Mouse (Mus musculus) macrophage (primary cell): ENCODE data around the gene Serpinb2. TPM values are rescaled to one million over a fixed set of nuclear protein-coding genes. Genes with fewer than 3 reads are reported as not detected.

Experiments
- H3K27ac ChIP-seq: fragments of 350-480 bp; formaldehyde crosslinking; 2 replicates; pipeline ENCODE4 v1.9.0; 2021
- H3K36me3 ChIP-seq: fragments of 350-480 bp; formaldehyde crosslinking; 2 replicates; pipeline ENCODE4 v1.9.0; 2021; ENCODE audit errors: inconsistent target
- H3K4me3 ChIP-seq: fragments of 350-480 bp; formaldehyde crosslinking; 2 replicates; pipeline ENCODE4 v1.9.0; 2021; ENCODE audit errors: inconsistent target
- H3K79me2 ChIP-seq: fragments of 350-480 bp; formaldehyde crosslinking; 2 replicates; pipeline ENCODE4 v1.9.0; 2021; ENCODE audit errors: inconsistent target
- WGBS: methylation state at CpG from one replicate; pipeline ENCODE4 v1.1.7; 2026; ENCODE audit warnings: inconsistent platforms; ENCODE audit not compliant: missing documents; 5-methylcytosine and 5-hydroxymethylcytosine counted together
- polyA plus RNA-seq: library from polyadenylated mRNA; stranded (reverse); fragments of 250-400 nt; gene quantifications from 3 replicates; pipeline ENCODE4 v1.2.4, GENCODE M21; 2018; ENCODE audit warnings: inconsistent platforms
- total RNA-seq, 78 experiments: library from RNA; depleted of rRNA; stranded (reverse); fragments of 250-400 nt; gene quantifications; 1 replicate in 9 of 78; 2 replicates in 24 of 78; 3 replicates in 43 of 78; 4 replicates in 2 of 78; pipeline ENCODE4 v1.2.4; 2018; ENCODE audit warnings: inconsistent platforms in 56 of 78

Serpinb2 gene
- 10 to 100 TPM in 3 of 26 experiments, 1 to 10 TPM in 7, under 1 TPM in 5, not detected in 11; 0.29 to 12.6 (median 4.4) TPM for total RNA-seq (2018; cell fraction: chromatin; rRNA removed)
- 10 to 100 TPM in 5 of 26 experiments, 1 to 10 TPM in 10, under 1 TPM in 10, not detected in 1; 0.09 to 25.5 (median 1.3) TPM for total RNA-seq (2018; cell fraction: cytosol; rRNA removed)
- 10 to 100 TPM in 6 of 26 experiments, 1 to 10 TPM in 13, under 1 TPM in 3, not detected in 4; 0.51 to 36.0 (median 5.3) TPM for total RNA-seq (2018; cell fraction: nucleus; rRNA removed)
- polyA plus RNA-seq, result 0.36 to 0.87 TPM in 2 of 3 replicates, not detected in the other

DNA sequence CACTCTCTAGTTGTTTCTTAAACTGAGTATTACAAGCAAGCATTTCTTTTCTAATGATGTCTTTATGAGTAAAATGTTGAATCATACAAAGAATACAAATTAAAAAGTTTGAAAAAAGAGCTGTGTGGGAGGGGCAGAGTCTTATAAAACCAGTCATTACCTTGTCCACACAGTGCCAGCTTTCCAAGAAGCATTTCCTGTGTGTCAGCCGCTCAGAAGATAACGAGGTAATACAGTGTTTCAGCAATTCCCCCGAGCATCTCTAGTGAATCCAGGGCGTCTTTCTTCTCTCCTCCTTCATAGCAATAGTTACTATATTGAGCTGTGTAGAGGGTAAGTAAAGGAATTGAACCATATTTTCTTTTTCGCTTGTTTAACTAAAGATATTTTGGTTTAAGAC lies at the start of gene Serpinb2:
Gene Serpinb2 (plus strand): TSS at position 172 of the 400 bp plus-strand sequence.
- Histone ChIP-seq H3K79me2 (no peaks in the 10 kb centered on the region), H3K36me3 (no peaks in the 10 kb centered on the region), H3K4me3 (no peak within 1 kb of the TSS), H3K27ac (no peak within 1 kb of the TSS)
- 84% methylated on average over 4 of the region's 5 CpGs for WGBS

DNA sequence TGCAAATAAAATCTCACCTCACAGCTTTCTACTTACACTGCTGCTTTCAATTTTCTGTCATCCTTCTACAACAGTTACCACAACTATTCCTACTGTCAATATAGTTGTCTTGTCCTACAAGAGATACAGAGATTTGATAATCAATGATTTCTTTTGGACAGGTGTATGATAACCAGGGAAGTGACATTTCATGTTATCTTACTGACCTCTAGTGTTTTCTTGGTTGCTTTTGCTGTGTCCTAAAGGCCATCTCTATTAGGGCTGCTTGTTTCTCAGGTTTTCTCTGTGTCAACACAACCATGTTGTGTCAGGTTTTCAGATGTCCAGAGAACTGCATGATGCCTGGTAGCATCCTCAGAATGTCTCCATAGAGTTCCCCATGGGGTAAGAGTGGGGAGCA lies 31.3 kb upstream of the Serpinb2 start:
- Histone ChIP-seq H3K27ac (no peak overlapping the region), H3K4me3 (no peak overlapping the region), H3K36me3 (no peaks in the 10 kb centered on the region), H3K79me2 (no peaks in the 10 kb centered on the region)

DNA sequence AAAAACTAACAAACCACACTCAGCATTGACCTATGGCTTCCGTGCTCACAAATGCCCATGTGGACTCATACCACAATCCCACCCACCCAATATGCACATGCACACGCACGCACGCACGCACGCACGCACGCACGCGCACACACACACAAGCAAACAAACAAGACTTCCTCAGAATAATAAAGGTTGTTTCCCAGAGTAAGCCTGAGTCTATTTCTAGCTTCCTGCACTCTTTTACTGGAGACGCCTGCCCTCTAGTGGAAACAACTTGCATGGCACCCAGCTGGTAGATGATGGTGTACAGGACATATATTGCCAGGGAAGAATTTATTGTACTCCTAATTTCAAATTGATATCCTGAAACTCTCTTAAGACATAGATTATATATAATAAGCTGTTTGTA lies 29.8 kb upstream of the Serpinb2 start:
- Histone ChIP-seq H3K4me3 (no peak overlapping the region), H3K27ac (no peak overlapping the region), H3K79me2 (no peaks in the 10 kb centered on the region), H3K36me3 (no peaks in the 10 kb centered on the region)
- 13% methylated on average over 11 of the region's 11 CpGs for WGBS

DNA sequence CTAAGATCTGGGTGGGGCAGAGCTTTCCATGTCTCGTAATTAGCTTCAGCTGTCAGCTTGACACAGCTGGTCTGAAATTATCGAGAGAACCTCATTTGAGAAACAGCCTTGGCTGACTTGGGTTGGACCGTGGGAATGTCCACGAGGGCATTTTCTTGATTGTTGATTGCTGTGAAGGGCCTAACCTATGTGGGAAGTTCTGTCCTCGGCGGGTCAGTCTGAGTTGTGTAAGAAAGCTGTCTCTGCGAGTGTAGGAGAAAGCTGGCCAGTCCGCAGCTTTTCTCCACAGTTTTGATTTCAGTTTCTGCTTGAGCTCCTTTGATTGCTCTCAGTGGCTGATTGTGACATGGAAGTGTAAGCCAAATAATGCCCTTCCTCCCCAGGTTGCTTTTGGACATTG lies 21.6 kb upstream of the Serpinb2 start:
- no peaks in the 10 kb centered on the region for H3K36me3 ChIP-seq
- H3K27ac ChIP-seq, result no peak overlapping the region
- no peaks in the 10 kb centered on the region for H3K79me2 ChIP-seq
- H3K4me3 ChIP-seq, result no peak overlapping the region
- WGBS, result 65% methylated on average over 8 of the region's 8 CpGs

DNA sequence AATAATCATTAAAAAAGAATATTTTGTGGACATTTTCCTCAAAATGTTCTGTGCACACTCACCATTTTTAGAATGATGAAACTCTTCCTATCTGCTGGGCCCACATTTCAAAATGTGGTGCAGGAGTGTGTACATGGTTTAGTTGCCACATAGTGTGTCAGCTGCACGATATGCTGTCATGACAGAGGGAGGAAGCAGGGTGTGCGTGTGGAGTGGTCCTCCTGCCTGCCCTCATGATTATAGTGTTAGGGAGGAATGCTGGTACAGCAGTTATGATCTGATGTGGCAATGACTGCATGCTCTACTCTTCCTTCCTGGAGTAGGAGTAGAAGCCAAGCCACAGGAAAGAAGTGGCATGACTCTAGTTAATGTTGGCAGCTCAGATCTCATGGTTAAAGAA lies 14.4 kb upstream of the Serpinb2 start:
- H3K27ac ChIP-seq, result peak overlapping the region; percentile 79
- no peaks in the 10 kb centered on the region for H3K79me2 ChIP-seq
- WGBS, result 0% methylated on average over 2 of the region's 2 CpGs
- no peaks in the 10 kb centered on the region for H3K36me3 ChIP-seq
- H3K4me3 ChIP-seq, result no peak overlapping the region

DNA sequence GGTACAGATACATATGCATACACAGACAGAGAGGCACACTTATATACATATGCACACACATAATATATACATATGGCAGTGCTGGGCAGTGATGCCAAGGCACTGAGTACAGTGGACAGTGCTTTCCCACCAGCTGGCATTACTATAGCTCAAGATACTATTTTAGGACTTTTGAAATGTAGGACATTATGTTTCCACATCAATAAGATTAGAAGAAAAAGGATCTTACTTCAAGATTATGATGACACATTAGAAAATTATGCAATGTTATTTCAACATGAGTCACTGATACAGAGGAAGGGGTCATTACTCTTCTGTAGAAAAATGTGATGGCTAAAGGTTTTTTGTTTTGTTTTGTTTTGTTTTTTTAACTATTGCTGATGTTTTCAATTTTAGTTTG lies 9.2 kb upstream of the Serpinb2 start:
- peak overlapping the region; percentile 34; the same call in 1 of the 2 replicates for H3K27ac ChIP-seq
- H3K36me3 ChIP-seq, result no peaks in the 10 kb centered on the region
- H3K79me2 ChIP-seq, result no peaks in the 10 kb centered on the region
- H3K4me3 ChIP-seq, result no peak overlapping the region

DNA sequence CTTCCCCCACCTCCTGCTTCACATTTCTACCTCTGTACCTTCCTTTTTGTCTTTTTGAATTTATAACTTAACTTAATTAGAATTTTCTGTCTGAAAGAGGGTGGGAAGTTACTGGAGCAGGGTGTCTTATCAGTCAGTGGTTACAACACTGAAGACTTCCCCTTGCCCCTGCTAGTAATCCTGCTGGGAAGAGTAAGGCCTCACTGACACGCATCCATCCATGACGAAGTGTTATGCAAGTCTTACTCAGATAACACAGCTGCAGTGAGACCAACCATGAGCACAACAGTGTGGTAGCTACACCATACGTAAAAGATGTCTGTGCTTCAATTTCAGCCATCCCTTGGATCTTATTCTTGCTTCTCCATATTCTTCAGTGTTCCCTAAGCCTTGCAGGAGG lies 7.9 kb upstream of the Serpinb2 start:
- WGBS, result 37% methylated on average over 3 of the region's 3 CpGs
- no peaks in the 10 kb centered on the region for H3K36me3 ChIP-seq
- H3K79me2 ChIP-seq, result no peaks in the 10 kb centered on the region
- H3K27ac ChIP-seq, result no peak overlapping the region
- no peak overlapping the region for H3K4me3 ChIP-seq

DNA sequence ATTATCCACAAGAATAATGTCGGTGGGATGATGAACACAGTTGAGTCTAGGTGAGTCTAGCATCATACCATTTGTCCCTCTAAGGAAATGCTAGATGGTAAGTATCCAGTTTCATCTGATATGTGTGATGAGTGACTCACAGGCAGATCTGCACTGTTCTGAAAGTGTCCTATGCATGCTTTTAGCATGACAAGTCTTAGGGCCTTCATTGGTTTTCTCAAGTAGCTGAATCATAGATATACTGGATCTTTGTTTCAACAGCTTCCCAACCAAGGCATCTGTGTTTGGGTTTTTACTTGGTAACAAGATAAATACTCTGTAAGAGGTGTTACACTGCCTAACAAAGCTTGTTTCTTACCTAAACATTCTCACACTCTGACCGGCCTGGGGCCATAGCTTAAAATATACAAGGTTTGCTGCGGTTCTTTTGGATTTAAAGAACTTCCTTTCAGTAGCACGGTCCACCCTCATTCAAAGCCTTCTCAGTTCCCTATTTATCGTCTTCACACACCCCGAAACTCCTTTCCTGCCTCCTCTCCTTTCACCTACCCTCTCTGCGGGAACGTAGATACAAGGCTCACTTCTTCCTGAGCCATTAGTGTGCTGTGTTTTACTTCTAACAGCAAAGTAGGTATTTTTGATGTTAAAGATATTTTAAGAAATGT lies 5.2 kb upstream of the Serpinb2 start:
- H3K79me2 ChIP-seq, result no peaks in the 10 kb centered on the region
- WGBS, result 15% methylated on average over 7 of the region's 8 CpGs
- no peak overlapping the region for H3K4me3 ChIP-seq
- H3K27ac ChIP-seq, result no peak overlapping the region
- H3K36me3 ChIP-seq, result no peaks in the 10 kb centered on the region

DNA sequence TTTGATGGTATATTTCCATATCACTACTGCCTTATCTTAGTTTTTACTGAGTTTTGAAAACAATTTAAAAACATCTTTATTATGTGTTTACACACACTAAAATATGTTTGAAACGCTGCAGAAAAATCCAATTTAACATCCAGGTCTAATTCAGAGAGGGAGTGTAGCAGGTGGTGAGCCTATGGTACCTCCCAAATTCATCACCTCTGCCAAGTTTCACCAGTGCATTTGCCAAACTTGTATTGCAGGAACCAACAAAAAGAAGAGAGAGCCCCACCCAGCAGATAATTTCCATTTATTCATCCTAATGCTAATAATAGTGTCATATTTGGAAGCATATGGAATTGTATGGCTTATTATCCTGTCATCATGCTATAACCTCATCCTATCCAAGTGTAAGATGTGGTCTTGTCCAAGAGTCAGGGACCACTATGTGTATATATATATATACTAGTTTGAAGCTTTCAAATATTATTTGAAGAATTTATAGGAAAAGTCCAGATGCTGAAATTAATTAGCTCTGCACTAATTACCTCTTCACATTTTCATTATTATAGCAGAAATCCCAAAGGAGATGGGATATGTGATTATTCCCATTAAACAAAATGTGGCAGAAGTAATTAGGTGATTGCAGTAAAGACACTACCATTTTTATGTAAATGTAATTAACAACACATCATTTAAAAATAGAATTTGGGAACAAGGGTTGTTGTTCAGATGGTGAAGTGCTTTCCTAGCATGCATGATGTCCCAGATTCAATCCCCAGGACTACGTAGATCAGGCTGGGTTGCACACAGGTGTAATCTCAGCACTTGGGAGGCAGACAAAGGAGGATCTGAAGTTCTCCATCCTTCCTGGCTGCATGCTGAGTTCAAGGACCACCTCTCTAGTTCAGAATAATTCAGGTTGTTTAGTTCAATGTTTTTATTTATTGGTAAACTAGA lies 1.2 kb downstream of the Serpinb2 start:
- WGBS, result 100% methylated on average over 2 of the region's 2 CpGs
- H3K79me2 ChIP-seq, result no peaks in the 10 kb centered on the region
- H3K27ac ChIP-seq, result peak overlapping the region; percentile 43; the same call in 1 of the 2 replicates
- no peaks in the 10 kb centered on the region for H3K36me3 ChIP-seq
- H3K4me3 ChIP-seq, result no peak overlapping the region

DNA sequence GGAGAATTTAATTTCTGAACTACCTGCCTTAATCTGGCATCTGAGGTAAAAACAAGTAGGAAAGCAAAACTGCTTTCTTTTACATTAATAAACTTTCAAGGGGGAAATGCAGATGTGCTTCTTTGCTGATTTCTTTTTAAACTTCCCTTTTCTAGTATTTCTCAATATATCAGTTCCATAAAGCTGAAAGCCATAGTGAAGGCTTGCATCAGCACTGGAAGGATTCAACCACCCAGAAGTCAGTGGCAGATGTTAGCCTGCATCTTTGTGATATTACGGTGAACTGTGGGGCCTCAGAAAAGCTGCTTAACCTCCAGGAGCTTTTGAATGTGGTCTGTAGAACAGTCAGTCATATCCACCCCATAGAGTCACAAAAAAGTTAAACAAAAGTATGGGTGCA lies 2.3 kb downstream of the Serpinb2 start:
- 0% methylated on average over 1 of the region's 1 CpGs for WGBS
- H3K4me3 ChIP-seq, result no peak overlapping the region
- peak overlapping the region; percentile 43 for H3K27ac ChIP-seq
- H3K36me3 ChIP-seq, result no peaks in the 10 kb centered on the region
- no peaks in the 10 kb centered on the region for H3K79me2 ChIP-seq

DNA sequence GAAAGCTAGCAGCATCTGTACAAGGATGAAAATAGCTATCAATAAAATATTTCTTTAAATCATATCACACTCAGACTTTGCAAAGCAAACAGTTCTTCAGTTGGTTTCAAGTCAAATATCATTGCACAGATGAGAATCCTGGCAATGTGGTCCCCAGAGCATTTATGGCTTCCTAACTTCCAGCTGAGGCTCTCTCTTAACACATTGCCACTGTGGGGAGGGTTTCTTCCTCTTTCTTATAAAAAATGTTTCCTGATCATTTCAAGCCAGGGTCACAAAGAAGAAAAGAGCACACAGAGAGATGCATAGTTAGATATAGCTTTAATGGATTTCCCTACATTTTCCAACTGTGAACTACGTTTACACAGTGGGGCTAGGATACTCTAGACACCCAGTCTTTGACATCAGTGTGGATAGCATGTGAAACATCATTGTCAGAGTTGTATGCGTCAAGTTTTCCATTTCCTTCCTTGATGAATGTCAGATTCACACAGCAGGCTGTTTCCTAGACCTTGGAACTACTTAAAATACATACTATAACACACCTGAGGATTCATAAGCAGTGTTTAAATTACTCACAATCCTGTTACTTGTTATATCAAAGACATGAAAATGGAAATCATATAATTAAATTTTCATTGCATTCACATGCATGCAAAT lies 4.7 kb downstream of the Serpinb2 start:
- Histone ChIP-seq H3K79me2 (no peaks in the 10 kb centered on the region), H3K4me3 (no peak overlapping the region), H3K27ac (no peak overlapping the region), H3K36me3 (no peaks in the 10 kb centered on the region)
- WGBS, result 25% methylated on average over 2 of the region's 2 CpGs

DNA sequence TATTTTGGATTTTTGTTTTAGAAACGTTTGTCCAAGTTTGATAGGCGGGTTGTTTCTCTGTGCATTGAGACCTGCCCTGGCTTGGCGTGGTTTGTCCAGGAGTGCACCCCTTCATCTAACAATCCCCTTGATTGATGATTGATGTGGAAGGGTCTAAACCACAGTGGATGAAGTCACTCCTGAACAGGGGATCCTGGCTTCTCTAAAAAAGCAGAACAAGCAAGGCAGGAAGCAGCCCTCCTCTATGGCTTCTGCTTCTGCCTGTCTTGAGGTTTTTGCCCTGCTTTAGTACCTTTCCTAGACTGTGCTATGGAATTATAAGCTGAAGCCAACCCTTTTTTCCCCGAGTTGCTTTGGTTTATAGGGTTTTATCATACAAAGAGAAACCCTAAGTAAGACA lies 14.4 kb downstream of the Serpinb2 start:
- H3K4me3 ChIP-seq, result no peak overlapping the region
- H3K27ac ChIP-seq, result no peak overlapping the region
- H3K36me3 ChIP-seq, result no peaks in the 10 kb centered on the region
- 12% methylated on average over 4 of the region's 4 CpGs for WGBS
- no peaks in the 10 kb centered on the region for H3K79me2 ChIP-seq

DNA sequence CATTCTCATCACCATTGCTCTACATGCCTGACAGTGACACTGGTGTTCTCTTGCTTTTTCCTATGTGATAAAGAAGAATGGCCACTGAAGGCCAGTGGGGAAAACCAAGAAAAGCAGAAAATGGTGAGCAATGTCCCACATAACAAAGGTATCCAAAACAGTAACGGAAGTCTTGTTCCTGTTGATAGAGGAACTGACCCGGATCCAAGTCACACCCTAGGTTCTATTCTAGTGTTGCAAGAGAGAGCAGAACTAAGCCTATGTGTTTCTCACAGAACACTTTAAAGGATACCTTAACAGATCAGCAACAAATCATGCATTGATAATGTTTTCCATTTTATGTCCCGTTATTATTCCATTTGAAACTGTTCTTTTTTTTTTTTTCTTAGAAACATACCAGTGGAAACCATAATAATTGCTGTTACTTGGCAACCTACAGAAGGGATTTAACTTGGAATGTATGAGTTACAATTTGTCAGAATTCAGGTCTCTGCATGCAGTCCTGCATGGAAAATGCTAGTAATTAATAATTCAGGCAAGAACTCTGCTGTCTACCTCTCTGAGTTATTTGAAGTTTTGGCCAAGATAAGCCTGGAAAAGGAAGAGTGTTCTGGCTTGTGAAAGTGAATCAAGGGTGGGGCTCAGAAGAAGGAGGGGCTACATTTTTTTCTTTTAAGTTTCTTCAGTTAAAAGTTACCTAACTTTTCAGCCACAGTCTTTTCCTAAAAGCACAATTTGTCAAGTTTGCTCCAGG lies 17.3 kb downstream of the Serpinb2 start:
- no peaks in the 10 kb centered on the region for H3K36me3 ChIP-seq
- WGBS, result 14% methylated on average over 3 of the region's 3 CpGs
- 0 out of 2 replicates have a peak overlapping the region, but pooled peaks have one; percentile 4 for H3K27ac ChIP-seq
- no peak overlapping the region for H3K4me3 ChIP-seq
- H3K79me2 ChIP-seq, result no peaks in the 10 kb centered on the region
